Mouse (Mus musculus) mesoderm, embryonic 11.5 days (tissue): ENCODE results near the gene Pa2g4.

Source experiments
- DNase-seq: peaks from one replicate; pipeline ENCODE4 v3.0.0-alpha.2; 2012; ENCODE audit warnings: low read depth, low spot score

Gene Pa2g4

DNA sequence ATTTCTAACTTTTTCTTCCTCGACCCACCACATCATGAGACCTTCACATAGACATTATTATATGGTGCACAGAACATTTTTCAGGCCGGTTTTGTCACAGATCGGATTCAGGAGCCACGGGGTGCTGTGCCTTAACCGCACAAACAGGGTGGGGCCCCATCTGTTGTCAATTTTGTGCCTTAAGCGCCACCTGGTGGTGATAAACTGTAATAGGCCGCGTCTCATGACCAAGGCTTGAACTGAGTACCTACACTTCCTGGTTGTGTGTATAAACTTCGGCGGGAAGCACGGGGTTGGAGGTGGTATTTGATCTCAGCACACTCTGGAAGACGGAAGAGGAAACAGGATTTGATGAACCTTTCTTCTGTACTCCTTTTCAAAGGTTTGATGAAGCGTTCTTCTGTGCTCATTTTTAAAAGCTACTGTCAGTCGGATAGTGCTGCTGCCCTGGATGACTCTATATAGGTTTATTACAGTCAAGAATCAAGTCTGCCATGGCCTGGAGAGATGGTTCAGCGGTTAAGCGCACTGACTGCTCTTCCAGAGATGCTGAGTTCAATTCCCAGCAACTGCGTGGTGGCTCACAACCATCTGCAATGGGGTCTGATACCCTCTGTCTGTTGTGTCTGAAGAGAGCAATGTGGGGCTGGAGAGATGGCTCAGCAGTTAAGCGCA lies 29.4 kb downstream of the Pa2g4 start:
- peak; percentile 91 for DNase-seq

- DNase-seq: no peak
These were observed 30.0 kb downstream of the Pa2g4 start for GRCm38 (mm10) chr10:128535624-128536265.

DNA sequence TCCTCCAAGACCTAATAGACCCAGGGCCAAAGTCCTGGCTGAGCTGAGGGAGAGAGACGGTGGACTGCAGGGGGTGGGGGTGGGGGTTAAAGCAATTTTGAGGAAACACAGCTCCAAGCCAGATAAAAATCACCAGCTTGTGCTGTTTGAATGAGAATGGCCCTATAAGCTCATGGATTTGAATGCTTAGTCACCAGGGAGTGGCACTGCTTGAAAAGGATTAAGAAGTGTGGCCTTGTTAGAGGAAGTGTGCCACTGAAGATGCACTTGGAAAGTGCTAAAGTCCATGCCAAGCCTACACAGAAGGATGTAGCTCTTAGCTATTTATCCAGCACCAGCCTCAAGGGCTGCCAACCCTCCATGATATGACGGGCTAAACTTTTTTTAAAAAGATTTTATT lies 30.6 kb downstream of the Pa2g4 start:
- DNase-seq: no peak

DNA sequence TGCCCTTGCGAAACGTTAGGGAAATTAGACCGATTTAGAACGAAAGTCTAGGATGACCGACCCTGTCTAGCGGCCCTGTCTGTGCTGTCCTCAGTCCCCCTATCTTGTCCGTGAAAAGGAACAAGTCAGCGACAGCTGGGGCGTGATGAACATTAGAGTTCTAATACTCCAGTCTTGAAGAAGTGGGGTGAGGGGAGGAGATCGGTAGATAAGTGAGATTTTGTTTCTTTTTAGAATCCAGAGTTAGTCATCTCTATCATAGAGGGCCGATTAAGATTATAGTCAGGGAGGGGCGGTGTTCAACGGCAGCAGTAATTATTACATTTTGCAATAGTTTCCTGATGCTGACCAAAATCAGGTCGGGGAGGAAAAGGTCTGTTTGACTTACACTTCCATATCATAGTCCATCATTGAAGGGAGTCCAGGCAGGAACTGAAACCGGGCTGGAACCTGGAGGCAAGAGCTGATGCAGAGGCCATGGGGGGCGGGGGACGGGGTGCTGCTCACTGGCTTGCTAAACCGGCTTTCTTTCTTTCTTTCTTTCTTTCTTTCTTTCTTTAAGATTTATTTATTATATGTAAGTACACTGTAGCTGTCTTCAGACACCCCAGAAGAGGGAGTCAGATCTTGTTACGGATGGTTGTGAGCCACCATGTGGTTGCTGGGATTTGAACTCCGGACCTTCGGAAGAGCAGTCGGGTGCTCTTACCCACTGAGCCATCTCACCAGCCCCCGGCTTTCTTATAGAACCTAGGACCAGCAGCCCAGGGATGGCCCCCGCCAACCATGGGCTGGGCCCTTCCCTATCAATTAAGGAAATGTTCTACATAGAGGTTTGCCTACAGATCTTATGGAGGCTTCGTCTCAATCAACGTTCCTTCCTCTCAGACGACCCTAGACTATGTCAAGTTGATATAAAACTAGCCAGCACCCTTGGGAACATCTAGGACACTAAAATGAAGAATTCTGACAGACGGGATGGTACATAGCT lies 39.1 kb downstream of the Pa2g4 start:
- no peak for DNase-seq

GRCm38 (mm10) chr10:128525671-128526308 lies 40.0 kb downstream of the Pa2g4 start, which contains the start of gene Esyt1:
Esyt1 (minus strand) TSS chr10:128525871.
- peak; percentile 98 for DNase-seq

GRCm38 (mm10) chr10:128524732-128525662 lies 40.8 kb downstream of the Pa2g4 start:
- peak; percentile 55 for DNase-seq

- DNase-seq: no peak
These were observed 41.6 kb downstream of the Pa2g4 start for GRCm38 (mm10) chr10:128524111-128524731.

DNA sequence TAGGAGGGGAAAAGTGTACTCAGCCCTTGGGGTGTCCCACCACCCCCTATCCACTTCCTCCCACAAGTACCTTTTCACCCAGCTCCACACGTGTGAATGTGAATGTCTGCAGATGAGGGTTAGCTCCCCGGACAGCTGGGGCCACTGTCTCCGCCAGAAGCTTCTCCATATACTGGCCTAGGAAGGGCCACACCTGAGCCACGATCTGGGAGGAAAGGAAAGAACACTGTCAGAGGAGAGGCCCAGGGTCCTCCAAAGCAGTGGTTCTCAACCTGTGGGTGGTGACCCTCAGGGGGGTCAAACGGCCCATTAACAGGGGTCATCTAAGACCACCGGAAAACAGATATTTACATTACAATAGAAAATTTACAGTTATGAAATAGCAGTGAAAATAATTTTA lies 43.4 kb downstream of the Pa2g4 start:
- DNase-seq: no peak

GRCm38 (mm10) chr10:128520591-128520990 lies 45.2 kb downstream of the Pa2g4 start:
- DNase-seq: no peak

DNA sequence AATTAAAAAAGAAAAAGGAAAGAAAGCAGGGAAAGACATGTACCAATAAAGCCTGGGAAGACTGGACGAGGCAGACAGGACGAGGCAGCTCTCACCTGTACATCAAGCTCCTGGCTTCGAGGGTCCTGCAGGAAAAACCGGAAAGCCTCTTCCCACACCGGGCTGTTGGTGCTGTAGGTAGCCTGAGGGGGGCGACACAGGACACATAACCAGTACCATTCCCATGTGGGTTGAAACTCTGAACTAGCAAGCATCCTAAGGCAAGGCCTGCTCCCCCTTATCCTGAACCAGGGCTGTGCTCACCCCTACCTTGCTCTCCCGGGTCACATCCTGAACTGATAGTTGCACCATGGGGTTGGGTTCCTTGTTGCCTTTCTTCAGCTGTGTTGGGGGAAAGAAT lies 47.0 kb downstream of the Pa2g4 start:
- no peak for DNase-seq

- no peak for DNase-seq
These were observed 49.1 kb downstream of the Pa2g4 start for GRCm38 (mm10) chr10:128516677-128517076.

DNA sequence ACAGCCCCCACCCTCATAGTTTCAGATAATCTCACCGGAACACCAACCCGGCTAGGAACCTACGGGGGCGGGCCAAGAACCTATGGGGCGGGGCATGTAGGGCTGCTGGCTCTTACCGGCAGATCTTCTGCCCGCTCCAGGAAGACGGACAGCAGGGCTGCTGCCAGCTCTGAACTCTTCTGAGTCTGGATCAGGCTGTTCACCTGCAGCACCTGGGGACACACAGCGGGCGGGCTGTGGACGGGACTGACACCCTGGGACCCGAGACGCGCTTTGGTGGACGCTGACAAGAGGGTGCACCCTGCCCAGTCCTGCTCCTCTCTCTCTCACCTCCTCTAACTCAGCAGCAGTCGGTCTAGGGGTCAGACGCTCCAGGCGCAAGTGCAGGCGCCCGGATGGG lies 49.8 kb downstream of the Pa2g4 start:
- DNase-seq: no peak

- DNase-seq: no peak
These were observed 50.7 kb downstream of the Pa2g4 start for GRCm38 (mm10) chr10:128515044-128515443.

DNA sequence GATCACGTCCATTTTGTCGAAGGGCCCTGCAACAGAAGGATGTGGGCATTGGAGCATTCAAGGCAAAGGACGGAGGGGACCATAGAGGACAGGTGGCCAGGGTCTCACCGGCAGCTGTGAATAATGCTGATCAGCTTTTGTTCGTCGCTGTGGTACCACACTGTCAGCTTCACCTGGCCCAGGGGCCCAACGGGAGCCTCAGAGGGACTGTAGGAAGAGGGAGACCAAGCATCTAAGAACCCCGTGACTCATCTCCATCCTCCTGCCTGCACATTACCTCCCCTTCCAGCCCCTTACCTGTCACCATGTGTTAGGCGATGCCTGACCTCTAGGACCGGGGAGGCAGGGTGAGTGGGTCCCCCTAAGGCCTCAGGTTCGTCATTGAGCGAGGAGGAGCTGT lies 54.0 kb downstream of the Pa2g4 start:
- no peak for DNase-seq

GRCm38 (mm10) chr10:128511189-128511588 lies 54.6 kb downstream of the Pa2g4 start:
- DNase-seq: no peak

DNA sequence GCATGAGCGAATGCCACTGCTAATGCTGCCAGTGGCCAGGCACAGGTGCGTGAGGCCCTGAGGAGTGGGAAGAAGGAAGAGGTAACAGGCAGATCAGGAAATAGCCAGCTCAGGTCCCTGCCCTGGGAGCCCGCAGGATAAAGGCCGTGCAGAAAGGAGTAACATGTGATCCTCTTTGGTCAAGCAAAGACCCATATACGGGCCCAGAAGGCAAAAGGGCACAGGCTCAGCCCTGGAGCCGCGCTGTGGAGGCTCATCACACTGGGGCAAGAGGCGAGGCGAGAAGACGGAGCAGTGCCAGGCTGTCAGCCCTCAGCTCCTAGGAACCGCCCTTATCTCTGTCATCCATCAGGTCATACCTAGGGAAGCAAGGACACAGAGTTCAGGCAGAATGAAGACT lies 55.5 kb downstream of the Pa2g4 start:
- DNase-seq: no peak

GRCm38 (mm10) chr10:128509831-128510230 lies 56.0 kb downstream of the Pa2g4 start:
- no peak for DNase-seq

DNA sequence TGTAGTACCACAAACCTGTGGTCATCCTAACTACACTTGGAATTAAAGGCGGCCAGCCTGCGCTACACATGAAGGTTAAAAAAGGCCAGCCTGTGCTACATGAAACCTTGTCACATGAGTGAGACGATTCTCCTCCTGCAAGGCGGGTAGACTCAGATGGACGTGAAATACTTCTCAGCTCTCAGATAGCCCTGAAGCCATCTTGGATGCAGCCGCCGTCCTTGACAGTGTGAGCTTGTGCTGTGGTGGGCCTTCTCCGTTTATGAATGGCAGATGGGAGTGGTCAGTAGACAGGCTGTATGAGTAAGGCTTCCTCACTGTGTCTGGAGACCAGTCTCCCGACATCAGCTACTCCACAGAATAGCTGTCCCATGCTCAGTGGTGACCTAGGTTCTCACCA lies 56.6 kb downstream of the Pa2g4 start:
- no peak for DNase-seq

DNA sequence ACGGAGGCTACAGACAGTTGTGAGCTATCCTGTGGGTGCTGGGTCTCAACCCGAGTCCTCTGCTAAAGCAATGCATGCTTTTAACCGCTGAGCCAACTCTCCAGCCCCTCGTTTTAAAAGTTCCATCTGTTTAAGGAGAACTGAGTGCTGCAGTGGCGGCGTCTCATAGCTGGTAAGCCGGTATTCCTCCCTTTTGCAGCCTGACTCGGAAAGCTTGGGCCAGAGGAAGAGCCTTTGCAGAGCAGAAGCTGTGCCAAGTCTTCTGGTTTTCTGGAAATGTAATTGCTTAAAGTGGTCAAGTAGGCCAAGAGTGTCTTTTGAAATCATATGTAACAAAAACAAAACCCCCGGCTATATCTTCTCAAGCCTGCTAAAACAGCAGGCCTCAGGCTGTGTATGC lies 57.5 kb downstream of the Pa2g4 start:
- no peak for DNase-seq
